Mouse (Mus musculus): ENCODE data around the gene Zfp385b. TPM values are rescaled to one million over a fixed set of nuclear protein-coding genes. Genes with fewer than 3 reads are reported as not detected.

Gene Zfp385b
- total and polyA plus RNA-seq, 2 experiments, result 10.2 to 36.5 TPM

GRCm38 (mm10) chr2:77631606-77632005 is 187.8 kb downstream of the Zfp385b start:
- 38% methylated on average over 3 of the region's 3 CpGs for WGBS
- no peak overlapping the region for H3K27ac ChIP-seq (replicated peaks; ENCODE audit: insufficient read depth, low read depth, low read length)
- TF ChIP-seq CTCF (IDR thresholded peaks at IDR 0.05; ENCODE audit: low read depth, low read length) (no peak), POLR2A (IDR thresholded peaks at IDR 0.05; ENCODE audit: extremely low read depth, insufficient read depth, low read length) (no peak)
- H3K4me3 ChIP-seq (ENCODE audit: insufficient read depth, low read depth, low read length), result no peak overlapping the region
- no peaks in the 10 kb centered on the region for H3K27me3 ChIP-seq (ENCODE audit: control insufficient read depth, insufficient read depth, low read length)
- H3K79me2 ChIP-seq (ENCODE audit: control insufficient read depth, insufficient read depth, low read length), result no peaks in the 10 kb centered on the region
- H3K4me1 ChIP-seq (ENCODE audit: control insufficient read depth, insufficient read depth, low read length), result no peaks in the 10 kb centered on the region
- DNase-seq (ENCODE audit: extremely low read depth, low read depth, low spot score), result no peak
- no peaks in the 10 kb centered on the region for H3K36me3 ChIP-seq (ENCODE audit: control insufficient read depth, insufficient read depth, low read length)
- H3K9ac ChIP-seq (ENCODE audit: low read depth, low read length), result no peak overlapping the region

- DNase-seq (ENCODE audit: extremely low read depth, low read depth, low spot score), result no peak
- TF ChIP-seq POLR2A (IDR thresholded peaks at IDR 0.05; ENCODE audit: extremely low read depth, insufficient read depth, low read length) (no peak), CTCF (IDR thresholded peaks at IDR 0.05; ENCODE audit: low read depth, low read length) (no peak)
- WGBS, result 84% methylated on average over 3 of the region's 3 CpGs
- Histone ChIP-seq H3K27ac (replicated peaks; ENCODE audit: insufficient read depth, low read depth, low read length) (no peak overlapping the region), H3K4me3 (ENCODE audit: insufficient read depth, low read depth, low read length) (no peak overlapping the region), H3K79me2 (ENCODE audit: control insufficient read depth, insufficient read depth, low read length) (no peaks in the 10 kb centered on the region), H3K36me3 (ENCODE audit: control insufficient read depth, insufficient read depth, low read length) (no peaks in the 10 kb centered on the region), H3K4me1 (ENCODE audit: control insufficient read depth, insufficient read depth, low read length) (no peaks in the 10 kb centered on the region), H3K9ac (ENCODE audit: low read depth, low read length) (no peak overlapping the region), H3K27me3 (ENCODE audit: control insufficient read depth, insufficient read depth, low read length) (no peaks in the 10 kb centered on the region)
Observed at GRCm38 (mm10) chr2:77627622-77628231, 191.7 kb downstream of the Zfp385b start.

GRCm38 (mm10) chr2:77618686-77619085 is 200.8 kb downstream of the Zfp385b start:
- no peak overlapping the region for H3K27ac ChIP-seq (replicated peaks; ENCODE audit: insufficient read depth, low read depth, low read length)
- H3K79me2 ChIP-seq (ENCODE audit: control insufficient read depth, insufficient read depth, low read length), result no peaks in the 10 kb centered on the region
- peaks cover 2% of the 10 kb centered on the region; the same call in 1 of the 2 replicates for H3K4me1 ChIP-seq (ENCODE audit: control insufficient read depth, insufficient read depth, low read length)
- no peaks in the 10 kb centered on the region for H3K27me3 ChIP-seq (ENCODE audit: control insufficient read depth, insufficient read depth, low read length)
- 31% methylated on average over 4 of the region's 4 CpGs for WGBS
- no peak overlapping the region for H3K4me3 ChIP-seq (ENCODE audit: insufficient read depth, low read depth, low read length)
- TF ChIP-seq CTCF (IDR thresholded peaks at IDR 0.05; ENCODE audit: low read depth, low read length) (no peak), POLR2A (IDR thresholded peaks at IDR 0.05; ENCODE audit: extremely low read depth, insufficient read depth, low read length) (no peak)
- DNase-seq (ENCODE audit: extremely low read depth, low read depth, low spot score), result peak; percentile 51
- no peaks in the 10 kb centered on the region for H3K36me3 ChIP-seq (ENCODE audit: control insufficient read depth, insufficient read depth, low read length)
- no peak overlapping the region for H3K9ac ChIP-seq (ENCODE audit: low read depth, low read length)

GRCm38 (mm10) chr2:77610303-77610991 is 209.0 kb downstream of the Zfp385b start:
- Histone ChIP-seq H3K27ac (replicated peaks; ENCODE audit: insufficient read depth, low read depth, low read length) (no peak overlapping the region), H3K36me3 (ENCODE audit: control insufficient read depth, insufficient read depth, low read length) (no peaks in the 10 kb centered on the region), H3K9ac (ENCODE audit: low read depth, low read length) (no peak overlapping the region), H3K27me3 (ENCODE audit: control insufficient read depth, insufficient read depth, low read length) (no peaks in the 10 kb centered on the region), H3K4me3 (ENCODE audit: insufficient read depth, low read depth, low read length) (no peak overlapping the region), H3K4me1 (ENCODE audit: control insufficient read depth, insufficient read depth, low read length) (no peaks in the 10 kb centered on the region), H3K79me2 (ENCODE audit: control insufficient read depth, insufficient read depth, low read length) (no peaks in the 10 kb centered on the region)
- WGBS, result 81% methylated on average over 7 of the region's 7 CpGs
- no peak for DNase-seq (ENCODE audit: extremely low read depth, low read depth, low spot score)
- TF ChIP-seq POLR2A (IDR thresholded peaks at IDR 0.05; ENCODE audit: extremely low read depth, insufficient read depth, low read length), result no peak
- no peak for TF ChIP-seq CTCF (IDR thresholded peaks at IDR 0.05; ENCODE audit: low read depth, low read length)

GRCm38 (mm10) chr2:77609452-77609851 is 210.0 kb downstream of the Zfp385b start:
- no peak for TF ChIP-seq CTCF (IDR thresholded peaks at IDR 0.05; ENCODE audit: low read depth, low read length)
- TF ChIP-seq POLR2A (IDR thresholded peaks at IDR 0.05; ENCODE audit: extremely low read depth, insufficient read depth, low read length), result no peak
- Histone ChIP-seq H3K36me3 (ENCODE audit: control insufficient read depth, insufficient read depth, low read length) (no peaks in the 10 kb centered on the region), H3K27ac (replicated peaks; ENCODE audit: insufficient read depth, low read depth, low read length) (no peak overlapping the region), H3K27me3 (ENCODE audit: control insufficient read depth, insufficient read depth, low read length) (no peaks in the 10 kb centered on the region), H3K79me2 (ENCODE audit: control insufficient read depth, insufficient read depth, low read length) (no peaks in the 10 kb centered on the region), H3K9ac (ENCODE audit: low read depth, low read length) (no peak overlapping the region), H3K4me3 (ENCODE audit: insufficient read depth, low read depth, low read length) (no peak overlapping the region), H3K4me1 (ENCODE audit: control insufficient read depth, insufficient read depth, low read length) (no peaks in the 10 kb centered on the region)
- DNase-seq (ENCODE audit: extremely low read depth, low read depth, low spot score), result no peak
- 84% methylated on average over 5 of the region's 5 CpGs for WGBS

GRCm38 (mm10) chr2:77608666-77609065 is 210.8 kb downstream of the Zfp385b start:
- TF ChIP-seq POLR2A (IDR thresholded peaks at IDR 0.05; ENCODE audit: extremely low read depth, insufficient read depth, low read length) (no peak), CTCF (IDR thresholded peaks at IDR 0.05; ENCODE audit: low read depth, low read length) (no peak)
- 82% methylated on average over 4 of the region's 4 CpGs for WGBS
- Histone ChIP-seq H3K36me3 (ENCODE audit: control insufficient read depth, insufficient read depth, low read length) (no peaks in the 10 kb centered on the region), H3K79me2 (ENCODE audit: control insufficient read depth, insufficient read depth, low read length) (no peaks in the 10 kb centered on the region), H3K4me3 (ENCODE audit: insufficient read depth, low read depth, low read length) (no peak overlapping the region), H3K27ac (replicated peaks; ENCODE audit: insufficient read depth, low read depth, low read length) (no peak overlapping the region), H3K4me1 (ENCODE audit: control insufficient read depth, insufficient read depth, low read length) (no peaks in the 10 kb centered on the region), H3K27me3 (ENCODE audit: control insufficient read depth, insufficient read depth, low read length) (no peaks in the 10 kb centered on the region), H3K9ac (ENCODE audit: low read depth, low read length) (no peak overlapping the region)
- DNase-seq (ENCODE audit: extremely low read depth, low read depth, low spot score), result no peak
